Mouse (Mus musculus): ENCODE results near the gene P2ry1.

DNA sequence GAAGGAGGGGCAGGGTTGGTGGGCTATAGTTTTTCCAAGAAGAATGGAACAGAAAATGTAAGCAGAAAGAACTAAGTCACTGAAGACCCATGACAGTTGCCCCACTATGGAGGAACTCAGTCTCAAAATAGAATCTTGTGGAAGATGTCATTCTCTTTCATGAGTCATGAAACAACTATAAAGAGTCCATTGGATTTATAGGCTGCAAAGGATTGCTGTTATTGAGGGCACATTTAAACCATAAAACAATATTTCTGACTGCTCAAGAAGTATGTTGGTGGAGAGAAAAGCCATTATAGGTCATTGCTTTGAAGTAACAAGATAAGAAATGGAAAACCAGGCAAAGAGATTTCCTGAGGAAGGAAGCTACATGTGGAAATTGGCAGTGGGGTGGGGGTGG lies 10.0 kb downstream of the P2ry1 start:
- TF ChIP-seq POLR2A (IDR thresholded peaks at IDR 0.05; ENCODE audit: borderline replicate concordance, insufficient read depth, low read length) (no peak), CTCF (IDR thresholded peaks at IDR 0.05; ENCODE audit: borderline replicate concordance, insufficient read depth, low read depth, low read length) (no peak)
